Mouse (Mus musculus): ENCODE measurements around the gene Col23a1.

Col23a1 gene

GRCm38 (mm10) chr11:51388892-51389340, 99.2 kb downstream of the Col23a1 start:
- no peak for DNase-seq (ENCODE audit: low spot score)

DNA sequence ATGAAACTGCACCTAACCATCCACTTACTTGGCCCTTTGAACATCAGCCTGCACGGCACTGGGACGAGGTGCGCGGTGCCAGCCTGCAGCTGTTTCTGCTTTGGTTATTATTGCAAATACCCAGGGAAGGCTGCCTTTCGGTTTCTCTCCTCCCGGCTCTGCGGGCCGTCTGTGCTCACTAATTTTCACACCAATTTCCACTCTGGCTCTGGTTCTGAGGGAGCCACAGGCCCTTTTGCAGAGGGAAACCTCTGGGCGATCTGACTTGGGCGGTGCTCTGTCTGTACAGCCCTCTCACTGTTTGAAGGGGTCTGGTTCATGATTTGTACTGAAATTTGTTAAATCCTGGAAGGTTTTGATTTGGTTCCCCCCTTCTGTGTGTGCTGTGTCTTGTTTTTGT, 100.0 kb downstream of the Col23a1 start:
- no peak for DNase-seq (ENCODE audit: low spot score)

DNA sequence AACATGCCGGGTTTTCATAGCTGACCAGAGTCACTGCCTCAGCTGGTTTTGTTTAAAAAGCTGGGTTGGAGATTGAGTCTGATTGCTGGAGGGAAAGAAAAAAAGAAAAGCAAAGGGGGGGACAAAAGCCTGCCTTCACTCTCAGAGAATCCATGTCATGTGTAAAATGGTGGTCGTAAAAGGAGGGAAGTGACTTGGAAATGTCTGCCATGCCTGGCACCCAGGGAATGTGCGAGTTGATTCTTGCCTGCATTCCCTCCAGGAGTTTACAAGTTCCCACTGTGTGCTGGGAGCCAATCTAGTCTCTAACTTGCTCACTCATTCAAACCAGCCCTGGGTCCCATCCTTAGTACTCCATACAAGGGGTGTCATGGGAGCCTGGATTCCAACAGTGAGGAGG, 100.8 kb downstream of the Col23a1 start:
- no peak for DNase-seq (ENCODE audit: low spot score)

- no peak for DNase-seq (ENCODE audit: low spot score)
Observed at GRCm38 (mm10) chr11:51391548-51391947, 101.8 kb downstream of the Col23a1 start.

- DNase-seq (ENCODE audit: low spot score), result no peak
Observed at GRCm38 (mm10) chr11:51394301-51394865, 104.7 kb downstream of the Col23a1 start.

DNA sequence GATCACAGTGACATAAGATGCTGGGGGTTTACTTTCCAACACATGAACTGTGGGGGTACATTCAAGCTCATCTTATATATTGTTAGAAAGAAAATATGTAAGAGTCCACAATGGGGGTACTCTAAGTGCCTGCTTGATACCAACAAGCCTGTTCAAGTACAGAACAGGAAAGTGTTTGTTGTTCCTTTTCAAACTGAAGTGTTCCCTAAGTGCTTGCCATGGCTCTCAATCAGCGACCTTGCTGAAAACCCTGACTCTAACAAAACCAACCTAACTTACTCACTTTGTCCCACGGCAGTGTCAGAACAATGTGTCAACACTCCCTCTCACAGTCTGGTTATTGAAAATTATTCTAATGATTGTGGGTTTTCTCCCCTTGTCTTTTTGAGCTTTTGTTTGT, 106.7 kb downstream of the Col23a1 start:
- DNase-seq (ENCODE audit: low spot score), result no peak

GRCm38 (mm10) chr11:51398084-51398483, 108.4 kb downstream of the Col23a1 start:
- DNase-seq (ENCODE audit: low spot score), result no peak

DNA sequence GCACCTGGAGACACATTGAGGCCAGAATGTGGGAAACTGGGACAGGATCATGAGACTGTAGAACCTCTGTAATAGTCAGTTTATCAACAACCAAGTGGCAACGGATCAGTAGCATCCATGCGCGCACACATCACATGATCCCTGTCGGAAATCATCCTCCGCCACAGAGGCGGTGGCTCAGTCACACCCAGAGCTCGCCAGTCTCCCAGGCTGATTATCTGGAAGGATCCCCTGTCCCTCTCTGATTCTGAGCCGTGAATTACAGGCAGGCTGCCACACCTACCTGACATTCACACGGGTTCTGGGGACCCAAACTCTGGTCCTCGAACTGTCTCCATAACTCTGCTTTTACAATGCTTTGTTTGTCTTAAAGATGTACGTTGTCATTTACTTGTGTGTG, 110.6 kb downstream of the Col23a1 start:
- no peak for DNase-seq (ENCODE audit: low spot score)

GRCm38 (mm10) chr11:51401481-51402128, 111.9 kb downstream of the Col23a1 start:
- DNase-seq (ENCODE audit: low spot score), result no peak

DNA sequence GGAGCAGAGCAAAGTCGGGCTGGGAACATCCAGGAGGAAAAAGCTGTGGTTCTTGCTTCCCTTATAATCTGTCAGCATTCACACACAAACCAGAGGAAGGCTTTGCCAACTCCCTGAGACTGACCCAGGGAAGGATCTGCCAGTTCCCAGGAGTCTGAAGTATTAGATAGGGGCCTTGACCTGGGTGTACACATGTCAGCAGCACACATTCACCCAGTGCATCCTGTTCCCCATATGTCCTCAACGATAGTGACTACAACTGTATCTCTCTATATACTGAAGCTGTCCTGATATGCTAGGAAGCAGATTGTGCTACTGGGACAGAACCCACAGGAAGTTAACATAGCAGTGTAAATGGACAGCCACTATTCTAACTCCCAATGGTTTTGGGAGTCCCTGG, 114.2 kb downstream of the Col23a1 start:
- no peak for DNase-seq (ENCODE audit: low spot score)

GRCm38 (mm10) chr11:51404865-51405440, 115.2 kb downstream of the Col23a1 start:
- no peak for DNase-seq (ENCODE audit: low spot score)

GRCm38 (mm10) chr11:51406531-51406930, 116.8 kb downstream of the Col23a1 start:
- no peak for DNase-seq (ENCODE audit: low spot score)

GRCm38 (mm10) chr11:51407351-51407750, 117.6 kb downstream of the Col23a1 start:
- DNase-seq (ENCODE audit: low spot score), result no peak

DNA sequence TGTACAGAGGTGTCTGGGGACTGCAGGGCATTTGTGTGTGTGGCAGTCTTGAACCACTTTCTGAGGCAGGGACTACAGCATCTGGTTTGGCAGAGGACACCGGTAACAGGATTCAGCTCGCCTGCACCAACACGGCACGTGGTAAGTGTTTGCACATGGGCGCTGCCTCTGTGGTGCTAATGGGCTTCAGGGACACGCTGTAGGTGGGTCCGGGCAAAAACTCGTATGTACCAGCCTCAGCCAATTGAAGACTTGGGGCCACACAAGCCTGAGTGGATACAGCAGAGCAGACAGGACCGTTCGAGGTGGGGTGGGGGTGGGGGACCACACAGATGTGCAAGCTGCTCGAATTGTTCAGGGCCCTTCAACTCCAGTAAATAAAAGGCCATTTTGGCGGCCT, 121.1 kb downstream of the Col23a1 start:
- no peak for DNase-seq (ENCODE audit: low spot score)

DNA sequence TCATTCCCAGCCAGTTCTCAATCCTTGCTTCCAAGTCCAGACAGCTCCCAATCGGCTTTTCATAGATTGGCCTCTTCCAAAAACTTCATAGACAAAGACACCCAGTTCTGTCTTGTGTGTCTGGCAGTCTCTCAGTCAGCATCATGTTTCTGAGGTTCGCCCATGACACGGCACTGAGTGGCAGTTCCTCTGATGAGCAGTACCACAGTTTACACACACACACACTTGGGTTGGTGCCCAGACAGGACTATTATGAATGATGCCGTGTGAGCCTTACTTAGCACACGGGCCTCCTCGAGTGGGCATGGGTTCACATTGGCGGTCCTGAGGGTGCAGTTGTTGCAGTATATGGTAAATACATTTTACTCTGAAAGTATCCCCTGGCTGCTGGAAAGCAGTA, 124.8 kb downstream of the Col23a1 start:
- no peak for DNase-seq (ENCODE audit: low spot score)

DNA sequence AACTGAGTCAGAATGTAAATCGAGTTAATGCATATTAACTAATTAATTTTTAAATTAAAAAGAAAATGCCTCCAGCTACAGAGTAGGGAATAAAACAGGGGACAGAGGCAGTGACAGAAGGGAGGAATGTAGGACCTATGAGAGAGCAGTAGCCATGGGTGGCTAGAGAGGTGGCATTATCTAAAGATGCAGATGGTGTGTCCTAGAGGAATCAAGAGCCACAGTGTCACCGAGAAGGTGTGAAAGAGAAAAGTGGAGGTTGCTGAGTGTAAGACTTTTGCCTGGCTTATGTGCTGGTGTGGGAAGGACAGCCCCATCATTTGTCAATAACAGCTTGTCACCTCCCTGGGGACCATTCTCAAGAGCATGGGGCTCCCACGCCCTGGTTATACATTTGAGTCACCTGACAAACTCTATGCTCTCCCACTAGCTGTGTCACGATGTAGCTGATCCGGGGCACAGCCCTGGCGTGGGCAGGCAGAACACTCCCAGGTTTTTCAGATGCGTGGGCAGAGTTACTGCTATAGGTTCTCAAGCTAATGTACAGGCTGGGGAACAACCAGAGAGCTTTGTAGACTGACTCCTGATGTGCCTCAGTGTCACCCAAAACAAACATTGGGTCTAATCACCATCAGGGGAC, 125.4 kb downstream of the Col23a1 start:
- no peak for DNase-seq (ENCODE audit: low spot score)

- no peak for DNase-seq (ENCODE audit: low spot score)
Observed at GRCm38 (mm10) chr11:51418807-51419206, 129.1 kb downstream of the Col23a1 start.

DNA sequence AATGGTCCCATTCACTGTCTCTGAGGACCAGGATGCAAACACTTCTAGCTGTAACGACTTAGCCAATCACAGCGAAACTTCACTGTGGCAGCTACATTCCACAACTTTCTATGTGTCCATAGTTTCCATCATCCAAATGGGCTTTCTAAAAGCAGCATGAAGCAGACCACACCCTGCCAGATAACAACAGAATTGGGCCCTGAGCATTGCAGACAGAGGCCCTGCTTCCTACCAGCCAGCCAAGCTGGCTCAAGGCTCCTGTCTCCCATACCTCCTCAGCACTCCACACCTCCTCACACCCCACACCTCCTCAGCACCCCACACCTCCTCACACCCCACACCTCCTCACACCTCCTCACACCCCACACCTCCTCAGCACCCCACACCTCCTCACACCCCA, 132.2 kb downstream of the Col23a1 start:
- no peak for DNase-seq (ENCODE audit: low spot score)

DNA sequence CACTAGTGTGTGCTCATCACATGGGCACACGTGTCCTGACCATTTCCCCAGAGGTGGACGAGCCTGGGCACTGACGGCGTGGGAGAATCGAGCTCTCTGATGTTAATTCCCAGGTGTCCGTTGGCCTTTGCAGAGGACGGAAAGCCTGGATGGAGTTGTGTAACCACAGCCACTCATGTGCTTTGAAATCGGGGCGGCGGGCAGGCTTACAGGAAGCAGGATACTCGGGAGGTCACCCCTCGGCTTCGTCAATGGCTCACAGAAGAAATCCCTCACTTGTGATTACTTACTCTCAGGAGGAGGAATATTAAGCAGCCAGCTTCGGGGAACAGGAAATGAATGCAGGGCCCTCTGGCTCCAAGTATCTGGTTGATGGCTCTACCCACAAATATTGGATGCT, 133.0 kb downstream of the Col23a1 start:
- DNase-seq (ENCODE audit: low spot score), result no peak

DNA sequence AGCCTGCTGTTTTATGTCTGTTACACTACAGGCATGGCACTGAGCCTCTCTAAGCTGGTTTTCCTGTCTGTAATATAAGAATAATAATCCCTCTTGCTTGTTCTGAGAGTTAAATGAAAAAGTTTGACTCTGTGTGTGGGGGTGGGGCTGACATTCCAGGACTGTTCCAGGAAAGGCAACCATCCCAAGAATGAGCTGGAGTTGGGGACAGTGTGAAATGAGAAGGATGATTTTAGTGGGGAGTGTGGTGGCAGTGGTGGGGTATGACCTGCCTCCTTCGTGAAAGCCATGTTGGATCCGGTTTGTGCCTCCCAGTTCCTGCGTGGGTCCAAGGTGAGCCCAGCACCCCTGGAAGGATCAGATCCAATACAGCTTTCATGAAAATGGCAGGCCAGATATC, 136.4 kb downstream of the Col23a1 start:
- no peak for DNase-seq (ENCODE audit: low spot score)

- no peak for DNase-seq (ENCODE audit: low spot score)
Observed at GRCm38 (mm10) chr11:51429428-51430179, 139.9 kb downstream of the Col23a1 start.

- DNase-seq (ENCODE audit: low spot score), result no peak
Observed at GRCm38 (mm10) chr11:51430180-51430578, 140.5 kb downstream of the Col23a1 start.

DNA sequence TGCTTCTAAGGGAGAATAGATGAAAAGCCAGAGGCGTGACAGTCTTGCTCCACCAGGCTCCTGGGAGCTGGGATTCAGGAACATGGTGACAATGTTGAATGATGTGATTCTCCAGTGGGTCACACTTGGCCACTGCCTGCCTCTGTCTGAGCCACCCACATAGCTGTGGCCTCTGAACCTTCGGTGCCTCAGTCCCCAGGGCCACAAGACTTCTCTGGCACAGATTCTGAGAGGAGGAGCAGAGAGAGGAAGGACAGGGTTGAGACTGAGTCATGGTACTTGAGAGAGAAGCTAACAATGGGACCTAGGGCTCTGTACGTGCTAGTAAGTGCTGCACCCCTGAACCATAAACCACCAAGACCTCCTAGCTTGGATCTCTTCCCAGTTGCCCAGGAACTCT, 141.6 kb downstream of the Col23a1 start:
- DNase-seq (ENCODE audit: low spot score), result no peak
